Mouse (Mus musculus) liver, postnatal 0 days (tissue): Measurements from ENCODE around the gene Lcn5.

ENCODE experiments used
- CTCF ChIP-seq: sonication (generic); IDR thresholded peaks from 2 replicates; pipeline ENCODE4 v1.5.1; 2016; ENCODE audit warnings: antibody characterized with exemption, low read depth
- EP300 ChIP-seq: IDR thresholded peaks from 2 replicates; pipeline ENCODE4 v1.6.1; 2016; ENCODE audit warnings: antibody characterized with exemption, low read depth, mild to moderate bottlenecking

DNA sequence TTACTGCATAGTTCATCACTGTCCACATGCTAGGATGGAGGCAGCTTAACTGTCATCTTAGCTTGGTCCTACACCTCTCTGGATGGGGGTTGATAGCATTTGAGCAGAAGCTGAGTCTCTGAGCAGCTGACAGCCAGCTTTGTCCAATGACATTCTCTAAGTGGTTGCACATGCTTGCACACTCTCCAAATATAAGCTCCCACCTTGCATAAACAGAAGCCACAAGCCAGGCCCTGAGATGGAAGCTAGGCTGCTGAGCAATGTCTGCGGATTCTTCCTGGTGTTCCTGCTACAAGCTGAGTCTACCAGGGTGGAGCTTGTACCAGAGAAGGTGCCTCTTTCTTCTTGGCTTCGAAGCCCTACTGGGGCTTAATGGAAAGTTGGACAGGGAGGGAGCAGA, 4.8 kb upstream of the Lcn5 start, which contains the start of gene Lcn8:
- TF ChIP-seq CTCF = no peak
- no peak for TF ChIP-seq EP300
